Mouse (Mus musculus) spleen, adult 2 months (tissue): ENCODE data around the gene 4933427D14Rik. TPM values are rescaled to one million over a fixed set of nuclear protein-coding genes. Genes with fewer than 3 reads are reported as not detected.
A peak's percentile ranks its signal among the peaks of the same experiment; 100 is the strongest.

Experiments used
- DNase-seq, 2 experiments: peaks; one replicate each; pipeline versions ENCODE4 v3.0.0 to v3.0.0-alpha.2; 2012 to 2021; ENCODE audit warnings: low spot score in 2 of 2, low read depth in 1 of 2
- H3K27ac ChIP-seq: fragments of 200-500 bp; 2 replicates; pipeline ENCODE4 v1.5.1; 2012; ENCODE audit warnings: low read length, inconsistent platforms; ENCODE audit not compliant: insufficient read depth
- H3K27me3 ChIP-seq: fragments of 200-500 bp; 2 replicates; pipeline ENCODE4 v1.6.1; 2012; ENCODE audit warnings: mild to moderate bottlenecking, moderate library complexity, low read length, inconsistent platforms; ENCODE audit not compliant: control insufficient read depth, insufficient read depth
- H3K36me3 ChIP-seq: fragments of 200-500 bp; 2 replicates; pipeline ENCODE4 v1.6.1; 2012; ENCODE audit warnings: mild to moderate bottlenecking, low read length, inconsistent platforms; ENCODE audit not compliant: control insufficient read depth, insufficient read depth
- H3K4me1 ChIP-seq: fragments of 200-500 bp; 2 replicates; pipeline ENCODE4 v1.6.1; 2011; ENCODE audit warnings: inconsistent platforms; ENCODE audit not compliant: control insufficient read depth, insufficient read depth, insufficient read length
- H3K4me3 ChIP-seq: fragments of 200-500 bp; 2 replicates; pipeline ENCODE4 v1.5.1; 2011; ENCODE audit warnings: mild to moderate bottlenecking, inconsistent platforms; ENCODE audit not compliant: insufficient read depth, insufficient read length; ENCODE audit errors: extremely low read depth
- CTCF ChIP-seq: fragments of 200-500 bp; IDR thresholded peaks from 2 replicates; pipeline ENCODE4 v1.5.1; 2011; ENCODE audit warnings: mild to moderate bottlenecking, inconsistent platforms; ENCODE audit not compliant: insufficient read depth, insufficient read length, insufficient replicate concordance; ENCODE audit errors: extremely low read depth
- POLR2A ChIP-seq: fragments of 200-500 bp; IDR thresholded peaks from 2 replicates; pipeline ENCODE4 v1.6.1; 2011; ENCODE audit warnings: low read depth, low read length, inconsistent platforms
- WGBS: fragments of 180-500 bp; shearing (Covaris S2); methylation state at CpG from one replicate; pipeline ENCODE4 v1.1.7; 2018; 5-methylcytosine and 5-hydroxymethylcytosine counted together
- polyA plus RNA-seq: library from polyadenylated mRNA; depleted of rRNA; stranded (reverse); fragments of >200 nt; gene quantifications from 2 replicates; pipeline ENCODE4 v1.2.3, GENCODE M21; 2012

The 4933427D14Rik gene
- polyA plus RNA-seq, 1 experiment: 3.6 TPM

DNA sequence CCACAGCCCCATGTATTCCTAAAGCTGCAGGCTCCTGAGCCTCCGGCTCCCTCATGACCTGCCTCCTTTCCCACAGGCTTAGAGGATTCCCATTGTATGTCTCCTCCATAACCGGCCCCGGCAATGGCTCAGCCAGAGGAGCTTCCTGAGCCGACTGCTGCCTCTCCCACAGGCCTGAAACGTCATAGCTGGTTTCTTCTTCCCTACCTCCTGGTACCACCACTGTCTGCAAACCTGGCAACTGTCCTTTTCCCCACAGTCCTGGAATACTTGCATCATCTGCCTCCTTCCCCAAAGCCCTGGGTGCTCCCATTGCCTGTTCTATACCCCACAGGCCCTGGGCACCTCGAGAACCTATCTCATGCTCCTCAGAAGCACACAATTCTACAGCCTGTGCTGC is 2.0 kb downstream of the 4933427D14Rik start:
- Histone ChIP-seq H3K27me3 (no peaks in the 10 kb centered on the region), H3K4me1 (no peaks in the 10 kb centered on the region; the same call in 1 of the 2 replicates), H3K36me3 (peaks cover 4% of the 10 kb centered on the region), H3K4me3 (no peak overlapping the region), H3K27ac (no peak overlapping the region)
- DNase-seq: no peak
- no peak for TF ChIP-seq POLR2A
- 84% methylated on average over 6 of the region's 6 CpGs for WGBS

DNA sequence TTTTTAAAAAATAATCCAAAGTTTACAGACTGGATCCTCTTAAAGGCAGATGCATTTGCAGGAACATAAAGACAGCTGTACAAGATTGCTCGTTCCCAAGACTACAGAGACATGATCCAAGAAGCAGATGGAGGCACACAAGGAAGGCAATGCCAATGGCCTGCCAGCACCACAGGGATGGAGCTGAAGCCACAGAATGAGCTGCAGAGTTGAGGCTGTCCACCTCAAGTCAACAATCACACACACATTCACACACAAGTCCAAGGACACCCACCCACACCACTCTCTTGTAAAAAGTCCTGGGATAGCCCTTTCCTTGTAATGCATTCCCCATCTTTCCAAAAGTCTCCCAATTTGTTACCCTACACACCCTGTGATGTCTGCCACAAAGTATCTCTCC is 3.8 kb downstream of the 4933427D14Rik start:
- Histone ChIP-seq H3K4me3 (no peak overlapping the region), H3K4me1 (no peaks in the 10 kb centered on the region; the same call in 1 of the 2 replicates), H3K27me3 (no peaks in the 10 kb centered on the region), H3K36me3 (peaks cover 6% of the 10 kb centered on the region), H3K27ac (no peak overlapping the region)
- TF ChIP-seq POLR2A (no peak), CTCF (no peak)
- 95% methylated on average over 1 of the region's 1 CpGs for WGBS
- DNase-seq: no peak

DNA sequence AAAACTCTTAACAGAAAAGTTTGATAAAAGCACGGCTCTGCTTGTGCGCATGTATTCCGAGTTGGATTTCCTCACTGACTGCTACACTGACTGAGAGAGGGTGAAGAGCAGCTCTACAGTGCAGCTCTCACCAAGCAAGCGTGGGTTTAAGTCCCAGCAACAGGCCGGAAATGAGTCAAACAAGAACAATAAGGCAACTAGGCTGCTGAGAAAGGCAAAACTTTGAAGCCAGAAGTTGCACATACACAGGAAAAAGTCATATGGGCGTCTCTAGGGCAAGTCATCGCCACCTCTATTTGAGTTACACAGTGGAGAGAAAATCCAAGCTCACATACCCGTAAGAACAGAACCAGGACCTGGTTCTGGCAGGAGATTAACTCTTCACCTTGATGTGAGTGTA is 10.8 kb downstream of the 4933427D14Rik start:
- Histone ChIP-seq H3K4me1 (no peaks in the 10 kb centered on the region), H3K36me3 (peaks cover 13% of the 10 kb centered on the region), H3K27ac (peak overlapping the region; percentile 46), H3K27me3 (no peaks in the 10 kb centered on the region), H3K4me3 (no peak overlapping the region)
- 85% methylated on average over 8 of the region's 8 CpGs for WGBS
- TF ChIP-seq POLR2A (no peak), CTCF (no peak)
- no peak for DNase-seq

DNA sequence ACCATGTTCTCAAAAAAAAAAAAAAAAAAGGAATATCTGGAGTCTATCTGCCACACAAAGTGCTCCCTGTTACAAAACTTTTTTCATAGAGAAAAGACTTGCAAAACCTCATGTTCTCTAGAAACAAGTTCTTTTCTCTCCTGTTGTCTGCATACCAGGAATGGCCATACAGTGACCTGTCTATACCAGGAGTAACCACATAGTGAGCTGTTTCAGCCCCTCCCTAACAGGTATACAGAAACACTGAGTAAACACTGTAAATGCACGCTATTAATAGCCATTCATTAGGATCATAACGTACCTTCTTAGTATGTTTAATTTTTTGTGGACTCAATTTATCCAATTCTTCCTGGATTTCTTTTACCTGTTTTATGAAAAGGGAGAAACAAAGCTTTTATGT is 13.0 kb downstream of the 4933427D14Rik start:
- no peak overlapping the region for H3K4me3 ChIP-seq
- TF ChIP-seq POLR2A: no peak
- TF ChIP-seq CTCF: no peak
- H3K27ac ChIP-seq: no peak overlapping the region
- no peaks in the 10 kb centered on the region for H3K27me3 ChIP-seq
- peaks cover 16% of the 10 kb centered on the region for H3K36me3 ChIP-seq
- no peak for DNase-seq
- 96% methylated on average over 2 of the region's 2 CpGs for WGBS
- H3K4me1 ChIP-seq: no peaks in the 10 kb centered on the region

GRCm38 (mm10) chr11:72190857-72191256 is 16.4 kb downstream of the 4933427D14Rik start:
- TF ChIP-seq CTCF (no peak), POLR2A (no peak)
- DNase-seq: no peak
- 95% methylated on average over 1 of the region's 1 CpGs for WGBS
- Histone ChIP-seq H3K4me3 (no peak overlapping the region), H3K4me1 (no peaks in the 10 kb centered on the region), H3K27me3 (no peaks in the 10 kb centered on the region), H3K27ac (no peak overlapping the region), H3K36me3 (peaks cover 13% of the 10 kb centered on the region)

DNA sequence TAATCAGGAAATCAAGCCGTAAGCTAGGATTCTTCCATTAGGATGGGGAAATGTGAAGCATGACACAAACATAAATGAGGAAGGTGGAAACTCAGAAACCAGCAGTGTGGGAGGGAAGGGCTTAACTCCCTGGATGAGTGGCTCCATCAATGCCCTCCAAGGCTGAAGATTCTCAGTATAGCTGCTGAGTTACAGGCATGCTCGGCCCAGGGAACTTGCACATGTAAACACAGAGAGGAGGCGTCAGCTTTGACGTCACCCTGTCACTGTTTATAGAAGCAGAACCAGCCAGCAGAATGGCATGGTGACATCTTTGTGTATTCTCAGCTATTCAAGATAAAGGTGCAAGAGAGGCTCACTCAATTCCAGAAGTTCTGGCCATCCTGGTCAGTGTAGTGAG is 23.0 kb downstream of the 4933427D14Rik start:
- WGBS: 94% methylated on average over 4 of the region's 4 CpGs
- no peak for DNase-seq
- Histone ChIP-seq H3K27ac (no peak overlapping the region), H3K4me3 (no peak overlapping the region), H3K36me3 (peaks cover 11% of the 10 kb centered on the region), H3K4me1 (no peaks in the 10 kb centered on the region), H3K27me3 (no peaks in the 10 kb centered on the region)
- TF ChIP-seq CTCF (no peak), POLR2A (no peak)

GRCm38 (mm10) chr11:72181136-72181535 is 26.1 kb downstream of the 4933427D14Rik start:
- Histone ChIP-seq H3K27ac (no peak overlapping the region), H3K36me3 (peaks cover 17% of the 10 kb centered on the region), H3K27me3 (no peaks in the 10 kb centered on the region), H3K4me3 (no peak overlapping the region), H3K4me1 (no peaks in the 10 kb centered on the region)
- DNase-seq: no peak
- WGBS: 95% methylated on average over 4 of the region's 4 CpGs
- TF ChIP-seq POLR2A: no peak
- TF ChIP-seq CTCF: no peak
